Mouse (Mus musculus): ENCODE results near the gene Prr14. TPM values are rescaled to one million over a fixed set of nuclear protein-coding genes. Genes with fewer than 3 reads are reported as not detected.
"Not testable (repeated sequence)": the region's sequence is repeated elsewhere in the genome, so short reads cannot be mapped to it uniquely, and the experiment has no call there.

Prr14 gene
- 46.3 and 55.9 TPM in 2 replicates for polyA plus RNA-seq (2015; fragmentation: Nextera tagmentation; extraction: Ambion mirVana)

DNA sequence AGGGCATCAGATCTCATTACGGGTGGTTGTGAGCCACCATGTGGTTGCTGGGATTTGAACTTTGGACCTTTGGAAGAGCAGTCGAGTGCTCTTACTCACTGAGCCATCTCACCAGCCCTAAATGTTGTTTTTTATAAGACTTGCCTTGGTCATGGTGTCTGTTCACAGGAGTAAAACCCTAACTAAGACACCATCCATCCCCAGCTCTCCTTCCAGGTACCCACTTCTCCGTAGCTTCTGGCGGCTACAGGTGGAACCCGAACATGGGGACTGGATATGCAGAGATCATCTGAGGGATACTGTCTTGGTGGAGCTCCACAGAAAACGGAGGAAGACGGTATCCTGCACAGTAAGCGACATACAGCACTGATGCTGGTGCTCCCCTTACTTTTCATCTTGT lies at the start of gene Prr14:
TSS of gene Prr14 (plus strand) at position 301 of the 400 bp plus-strand sequence.
- WGBS: 95% methylated on average over 8 of the region's 8 CpGs
- not testable (repeated sequence) for H3K9me3 ChIP-seq (replicated peaks); H3K4me2 ChIP-seq (replicated peaks); H3K4me3 ChIP-seq (replicated peaks); H3K4me1 ChIP-seq; H3K27ac ChIP-seq (replicated peaks); ATAC-seq (ENCODE audit: insufficient number of reproducible peaks, low FRiP score, low TSS enrichment, low read depth); H3K9ac ChIP-seq; H3K27me3 ChIP-seq
- peaks cover 41% of the 10 kb centered on the region for H3K36me3 ChIP-seq

DNA sequence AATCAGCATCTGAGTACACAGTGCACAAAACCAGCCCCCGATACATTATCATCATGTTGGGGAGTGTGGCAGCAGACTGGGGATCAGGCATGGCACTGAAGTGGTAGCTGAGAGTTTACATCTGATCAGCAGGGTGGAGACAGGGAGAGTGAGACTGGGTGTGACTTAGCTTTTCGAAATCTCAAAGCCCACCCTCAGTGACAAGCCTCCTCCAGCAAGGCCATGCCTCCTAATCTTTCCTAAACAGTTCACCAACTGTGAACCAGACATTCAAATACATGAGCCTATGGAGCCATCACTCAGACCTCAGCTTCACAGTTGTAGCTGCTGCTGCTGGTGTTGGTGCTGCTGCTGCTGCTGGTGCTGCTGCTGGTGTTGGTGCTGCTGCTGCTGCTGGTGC lies 48.0 kb upstream of the Prr14 start:
- Histone ChIP-seq H3K27ac (replicated peaks) (no peak overlapping the region), H3K4me3 (replicated peaks) (no peak overlapping the region), H3K36me3 (no peaks in the 10 kb centered on the region), H3K27me3 (no peaks in the 10 kb centered on the region), H3K4me1 (no peaks in the 10 kb centered on the region), H3K4me2 (replicated peaks) (no peak overlapping the region), H3K9me3 (replicated peaks) (no peaks in the 10 kb centered on the region), H3K9ac (no peak overlapping the region)
- 75% methylated on average over 2 of the region's 2 CpGs for WGBS
- ATAC-seq (ENCODE audit: insufficient number of reproducible peaks, low FRiP score, low TSS enrichment, low read depth): no peak

DNA sequence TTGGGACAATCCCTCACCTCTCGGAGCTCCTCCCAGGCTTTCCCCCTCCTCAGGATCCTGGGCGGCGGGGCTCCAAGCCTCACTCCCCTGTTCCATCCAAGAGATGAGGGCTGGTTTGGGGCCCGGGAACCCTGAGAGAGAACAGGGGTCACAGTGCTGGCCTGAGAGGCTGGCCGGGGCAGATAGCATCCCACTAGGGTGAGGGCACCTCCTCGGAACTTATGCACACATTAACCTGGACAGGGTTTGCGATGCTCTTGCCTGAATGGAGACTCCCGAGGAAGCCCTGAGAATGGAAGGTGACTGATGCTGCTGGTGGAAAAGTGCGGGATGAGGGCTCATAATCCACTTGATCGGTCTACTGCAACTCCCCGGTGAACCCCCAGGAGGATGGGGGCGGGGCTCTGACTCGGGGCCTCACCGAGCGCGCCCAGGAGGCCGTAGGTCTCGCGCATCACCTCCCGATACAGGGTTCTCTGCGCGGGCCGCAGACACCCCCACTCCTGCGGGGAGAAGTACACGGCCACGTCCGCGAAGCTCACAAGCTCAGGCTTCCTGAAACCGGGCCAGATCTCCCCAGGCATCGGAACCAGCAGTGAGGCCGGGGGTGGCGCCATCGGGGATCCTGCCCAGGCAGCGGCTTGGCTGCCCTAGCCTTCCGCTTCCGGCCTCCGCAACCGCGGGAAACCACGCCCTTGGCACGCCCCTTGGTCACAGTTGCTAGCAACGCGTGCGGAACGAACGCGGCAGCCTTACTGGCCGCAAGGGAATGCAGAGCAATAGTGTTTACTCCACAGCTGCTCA lies 37.8 kb upstream of the Prr14 start, which contains the start of gene Zfp688:
TSS of gene Zfp688 (minus strand) at position 681 of the 804 bp plus-strand sequence.
- Histone ChIP-seq H3K9ac (peak within 1 kb of the TSS; percentile 81), H3K4me2 (replicated peaks) (peak within 1 kb of the TSS; percentile 93), H3K4me1 (peaks cover 14% of the 10 kb centered on the region), H3K36me3 (peaks cover 10% of the 10 kb centered on the region), H3K27ac (replicated peaks) (peak within 1 kb of the TSS; percentile 77), H3K4me3 (replicated peaks) (peak within 1 kb of the TSS; percentile 82), H3K9me3 (replicated peaks) (no peaks in the 10 kb centered on the region), H3K27me3 (peaks cover 10% of the 10 kb centered on the region)
- peak; percentile 94 for ATAC-seq (ENCODE audit: insufficient number of reproducible peaks, low FRiP score, low TSS enrichment, low read depth)
- under 1% methylated on average over 48 of the region's 48 CpGs for WGBS

DNA sequence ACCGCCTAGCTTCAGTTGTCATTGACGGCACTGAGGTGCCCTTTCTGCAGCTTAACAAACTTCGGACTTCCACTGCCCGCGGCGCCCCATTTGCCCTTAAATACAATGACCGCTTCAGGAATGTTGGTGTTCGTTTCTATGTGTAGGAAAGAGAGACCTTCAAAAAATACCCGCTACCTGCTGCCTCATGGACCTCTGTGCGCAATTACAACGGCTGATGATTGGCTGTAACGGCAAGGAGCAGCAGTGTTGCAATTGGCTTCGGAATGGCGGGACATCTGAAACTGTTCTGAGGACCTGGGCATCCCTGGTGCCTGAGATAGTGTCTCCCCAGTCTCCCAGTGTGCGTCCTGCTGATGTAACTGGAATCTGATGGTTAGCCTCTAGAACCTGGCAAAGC lies 37.2 kb upstream of the Prr14 start:
- Histone ChIP-seq H3K9ac (peak overlapping the region; percentile 81; the same call in 1 of the 2 replicates), H3K36me3 (peaks cover 10% of the 10 kb centered on the region), H3K9me3 (replicated peaks) (no peaks in the 10 kb centered on the region), H3K27ac (replicated peaks) (peak overlapping the region; percentile 77; the same call in 1 of the 2 replicates), H3K4me1 (peaks cover 14% of the 10 kb centered on the region), H3K4me2 (replicated peaks) (peak overlapping the region; percentile 93), H3K27me3 (peaks cover 10% of the 10 kb centered on the region), H3K4me3 (replicated peaks) (peak overlapping the region; percentile 82)
- ATAC-seq (ENCODE audit: insufficient number of reproducible peaks, low FRiP score, low TSS enrichment, low read depth): no peak; the same call in 1 of the 2 replicates
- WGBS: under 1% methylated on average over 15 of the region's 15 CpGs

DNA sequence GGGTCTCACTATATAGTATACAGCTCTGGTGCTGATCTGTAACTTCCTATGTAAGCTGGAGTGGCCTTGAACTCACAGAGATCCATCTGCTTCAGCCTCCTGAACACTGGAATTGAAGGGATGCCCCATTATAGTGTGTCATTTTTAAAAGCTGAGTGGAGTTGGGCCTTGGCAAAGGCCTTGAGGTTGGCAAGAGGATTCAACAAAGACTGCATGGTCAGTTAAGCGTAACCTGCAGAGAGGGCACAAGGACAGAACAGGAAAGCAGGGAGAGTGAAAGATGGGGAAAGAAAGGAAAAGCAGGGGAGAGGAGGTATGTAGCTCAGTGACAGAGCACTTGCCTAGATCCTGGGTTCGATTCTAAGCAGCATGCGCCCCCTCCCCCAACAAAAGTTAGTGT lies 34.1 kb upstream of the Prr14 start:
- H3K4me2 ChIP-seq (replicated peaks): no peak overlapping the region
- peaks cover 14% of the 10 kb centered on the region for H3K4me1 ChIP-seq
- H3K9me3 ChIP-seq (replicated peaks): no peaks in the 10 kb centered on the region
- H3K4me3 ChIP-seq (replicated peaks): no peak overlapping the region
- 85% methylated on average over 3 of the region's 3 CpGs for WGBS
- H3K27ac ChIP-seq (replicated peaks): no peak overlapping the region
- H3K27me3 ChIP-seq: peaks cover 10% of the 10 kb centered on the region
- H3K36me3 ChIP-seq: no peaks in the 10 kb centered on the region
- ATAC-seq (ENCODE audit: insufficient number of reproducible peaks, low FRiP score, low TSS enrichment, low read depth): no peak
- H3K9ac ChIP-seq: no peak overlapping the region

DNA sequence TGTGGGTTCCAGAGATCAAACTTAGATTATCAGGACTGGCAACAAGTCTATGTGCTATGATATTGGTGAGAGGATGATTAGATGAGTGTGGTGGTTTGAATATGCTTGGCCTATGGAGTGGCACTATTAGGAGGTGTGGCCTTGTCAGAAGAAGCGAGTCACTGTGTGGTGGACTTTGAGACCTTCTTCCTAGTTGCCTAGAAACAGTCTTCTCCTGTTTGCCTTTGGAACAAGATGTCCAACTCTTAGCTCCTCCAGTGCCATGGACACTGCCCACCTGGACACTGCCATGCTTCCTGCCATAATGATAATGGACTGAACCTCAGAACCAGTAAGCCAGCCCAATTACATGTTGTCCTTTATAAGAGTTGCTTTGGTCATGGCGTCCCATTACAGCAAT lies 33.5 kb upstream of the Prr14 start:
- Histone ChIP-seq H3K27ac (replicated peaks) (no peak overlapping the region), H3K4me1 (peaks cover 13% of the 10 kb centered on the region), H3K9ac (no peak overlapping the region), H3K36me3 (no peaks in the 10 kb centered on the region), H3K4me2 (replicated peaks) (no peak overlapping the region), H3K27me3 (peaks cover 10% of the 10 kb centered on the region), H3K9me3 (replicated peaks) (no peaks in the 10 kb centered on the region), H3K4me3 (replicated peaks) (no peak overlapping the region)
- ATAC-seq (ENCODE audit: insufficient number of reproducible peaks, low FRiP score, low TSS enrichment, low read depth): no peak
- WGBS: 87% methylated on average over 2 of the region's 2 CpGs

DNA sequence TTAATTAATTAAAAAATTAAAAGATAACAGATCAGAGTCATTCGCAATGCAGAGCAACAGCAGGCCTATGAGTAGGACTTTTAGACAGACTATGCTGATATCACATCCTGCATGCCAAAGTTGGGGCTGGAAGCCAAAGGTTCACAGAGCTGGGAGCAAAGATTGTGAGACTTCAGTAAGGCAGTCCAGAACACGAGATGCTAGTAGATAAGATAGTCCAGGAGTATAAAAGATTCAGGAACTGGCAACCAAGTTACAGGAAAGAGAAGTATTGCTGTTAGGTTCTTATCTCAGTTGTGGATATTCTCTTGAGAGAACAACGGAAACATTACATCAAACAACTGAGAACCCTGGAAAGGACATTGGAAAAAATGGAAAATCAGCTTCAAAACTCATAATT lies 33.1 kb upstream of the Prr14 start:
- no peak overlapping the region for H3K9ac ChIP-seq
- ATAC-seq (ENCODE audit: insufficient number of reproducible peaks, low FRiP score, low TSS enrichment, low read depth): no peak
- H3K27me3 ChIP-seq: peaks cover 10% of the 10 kb centered on the region
- peaks cover 8% of the 10 kb centered on the region for H3K4me1 ChIP-seq
- 68% methylated on average over 3 of the region's 3 CpGs for WGBS
- no peaks in the 10 kb centered on the region for H3K9me3 ChIP-seq (replicated peaks)
- no peak overlapping the region for H3K27ac ChIP-seq (replicated peaks)
- H3K36me3 ChIP-seq: no peaks in the 10 kb centered on the region
- no peak overlapping the region for H3K4me3 ChIP-seq (replicated peaks)
- H3K4me2 ChIP-seq (replicated peaks): no peak overlapping the region

DNA sequence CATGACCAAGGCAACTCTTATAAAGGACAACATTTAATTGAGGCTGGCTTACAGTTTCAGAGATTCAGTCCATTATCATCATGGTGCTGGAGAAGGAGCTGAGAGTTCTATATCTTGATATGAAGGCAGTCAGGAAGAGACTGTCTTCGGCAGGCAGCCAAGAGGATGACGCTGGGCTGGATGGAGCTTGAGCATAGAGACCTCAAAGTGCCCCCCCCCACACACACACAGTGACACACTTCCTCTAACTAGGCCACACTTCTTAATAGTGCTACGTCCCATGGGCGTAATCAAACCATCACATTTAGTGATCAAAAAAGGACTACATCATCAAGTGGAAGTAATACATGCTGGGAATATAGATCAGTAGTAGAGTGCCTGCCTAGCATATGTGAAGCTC lies 24.2 kb upstream of the Prr14 start:
- Histone ChIP-seq H3K4me2 (replicated peaks) (no peak overlapping the region), H3K9me3 (replicated peaks) (peaks cover 4% of the 10 kb centered on the region; the same call in 1 of the 2 replicates), H3K4me1 (no peaks in the 10 kb centered on the region), H3K36me3 (no peaks in the 10 kb centered on the region), H3K27ac (replicated peaks) (no peak overlapping the region), H3K27me3 (no peaks in the 10 kb centered on the region; the same call in 1 of the 2 replicates), H3K4me3 (replicated peaks) (no peak overlapping the region), H3K9ac (no peak overlapping the region)
- 95% methylated on average over 4 of the region's 4 CpGs for WGBS
- no peak for ATAC-seq (ENCODE audit: insufficient number of reproducible peaks, low FRiP score, low TSS enrichment, low read depth)

DNA sequence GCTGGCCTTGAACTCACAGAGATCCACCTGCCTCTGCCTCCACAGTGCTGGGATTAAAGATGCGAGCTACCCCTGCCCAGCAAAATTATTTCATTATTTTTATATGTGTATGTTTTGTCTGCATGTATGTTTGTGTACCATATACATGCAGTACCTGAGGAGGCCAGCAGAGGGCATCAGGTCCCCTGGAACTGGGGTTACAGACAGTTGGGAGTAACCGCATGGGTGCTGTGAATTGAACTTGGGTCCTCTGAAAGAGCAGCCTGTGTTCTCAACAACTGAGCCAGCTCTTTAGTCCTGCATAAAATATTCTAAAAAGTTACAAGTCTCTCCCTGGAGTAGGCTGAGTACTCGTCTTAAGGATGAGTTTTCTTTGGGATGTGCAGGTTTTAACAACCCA lies 21.7 kb upstream of the Prr14 start:
- Histone ChIP-seq H3K4me3 (replicated peaks) (no peak overlapping the region), H3K36me3 (peaks cover 7% of the 10 kb centered on the region; the same call in 1 of the 2 replicates), H3K4me1 (no peaks in the 10 kb centered on the region), H3K9me3 (replicated peaks) (peaks cover 4% of the 10 kb centered on the region; the same call in 1 of the 2 replicates), H3K27me3 (no peaks in the 10 kb centered on the region; the same call in 1 of the 2 replicates), H3K9ac (no peak overlapping the region), H3K4me2 (replicated peaks) (no peak overlapping the region), H3K27ac (replicated peaks) (no peak overlapping the region)
- ATAC-seq (ENCODE audit: insufficient number of reproducible peaks, low FRiP score, low TSS enrichment, low read depth): no peak
- WGBS: 85% methylated on average over 3 of the region's 3 CpGs

DNA sequence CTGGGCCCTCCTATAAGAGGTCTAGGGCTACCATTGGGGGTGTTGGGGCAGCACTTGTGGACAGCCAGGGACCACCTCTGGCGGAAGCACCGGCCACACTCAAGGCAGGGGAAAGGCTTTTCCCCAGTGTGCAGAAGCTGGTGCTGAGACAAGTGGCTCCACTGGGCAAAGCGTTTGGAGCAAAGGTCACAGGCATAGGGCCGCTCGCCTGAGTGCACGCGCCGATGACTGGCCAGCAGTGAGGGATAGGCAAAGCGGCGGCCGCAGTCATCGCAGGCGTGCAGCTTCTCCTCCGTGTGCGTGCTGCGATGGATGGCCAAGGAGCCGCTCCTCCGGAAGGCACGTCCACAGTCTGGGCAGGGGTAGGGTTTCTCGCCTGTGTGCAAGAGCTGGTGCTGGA lies 15.4 kb upstream of the Prr14 start:
- Histone ChIP-seq H3K27me3 (no peaks in the 10 kb centered on the region), H3K4me1 (no peaks in the 10 kb centered on the region; the same call in 1 of the 2 replicates), H3K4me2 (replicated peaks) (no peak overlapping the region), H3K27ac (replicated peaks) (no peak overlapping the region), H3K9ac (no peak overlapping the region), H3K9me3 (replicated peaks) (no peaks in the 10 kb centered on the region), H3K36me3 (peaks cover 46% of the 10 kb centered on the region), H3K4me3 (replicated peaks) (no peak overlapping the region)
- WGBS: 94% methylated on average over 20 of the region's 20 CpGs
- ATAC-seq (ENCODE audit: insufficient number of reproducible peaks, low FRiP score, low TSS enrichment, low read depth): no peak

DNA sequence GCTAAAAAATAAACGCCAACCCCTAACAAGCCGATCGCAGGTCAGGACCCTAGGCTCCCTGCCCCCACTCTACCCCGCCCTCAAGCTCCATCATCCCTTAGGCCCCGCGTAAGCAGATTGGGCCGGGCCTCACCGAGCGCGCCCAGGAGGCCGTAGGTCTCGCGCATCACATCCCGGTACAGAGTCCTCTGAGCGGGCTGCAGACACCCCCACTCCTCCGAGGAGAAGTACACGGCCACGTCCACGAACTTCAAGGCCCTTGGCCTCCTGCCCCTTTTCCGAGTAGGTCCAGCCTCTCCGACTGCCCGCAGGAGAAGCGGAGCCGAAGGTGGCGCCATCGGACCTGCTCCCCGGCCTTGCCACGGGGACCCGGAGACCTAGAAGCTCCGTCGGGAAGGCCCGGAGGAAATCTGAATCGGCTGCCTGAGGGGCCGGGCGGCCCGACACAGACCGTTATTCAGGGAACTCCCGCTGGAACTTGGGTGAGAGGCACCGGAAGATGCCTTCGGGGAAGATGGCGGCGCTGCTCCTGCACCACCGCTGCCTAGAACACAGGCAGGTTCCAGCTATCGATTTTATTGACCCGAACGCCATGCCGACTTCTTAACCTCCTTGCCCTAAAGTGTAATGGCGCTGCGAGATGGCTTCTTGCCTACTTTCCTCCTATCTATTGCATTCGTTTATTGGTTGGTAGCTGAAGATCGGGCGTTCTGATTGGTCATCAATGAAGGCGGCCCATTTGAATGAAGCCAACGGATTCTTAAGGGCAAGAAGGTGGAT lies 10.7 kb upstream of the Prr14 start, which contains the start of gene Zfp689:
TSS of gene Zfp689 (minus strand) at position 638 of the 780 bp plus-strand sequence.
- Histone ChIP-seq H3K36me3 (peaks cover 38% of the 10 kb centered on the region), H3K9ac (peak within 1 kb of the TSS; percentile 77), H3K4me2 (replicated peaks) (peak within 1 kb of the TSS; percentile 63), H3K4me1 (peaks cover 26% of the 10 kb centered on the region), H3K27ac (replicated peaks) (peak within 1 kb of the TSS; percentile 91), H3K27me3 (no peaks in the 10 kb centered on the region), H3K9me3 (replicated peaks) (no peaks in the 10 kb centered on the region), H3K4me3 (replicated peaks) (peak within 1 kb of the TSS; percentile 68)
- under 1% methylated on average over 54 of the region's 54 CpGs for WGBS
- ATAC-seq (ENCODE audit: insufficient number of reproducible peaks, low FRiP score, low TSS enrichment, low read depth): peak; percentile 89
